Mouse (Mus musculus) hindbrain, embryonic 14.5 days (tissue): ENCODE measurements around the gene Ttc24. TPM values are rescaled to one million over a fixed set of nuclear protein-coding genes. Genes with fewer than 3 reads are reported as not detected.

Source experiments
- ATAC-seq: fragments of 200-750 bp; cut with Nextera tagmentation; 2 replicates; pipeline ENCODE4 v1.8.0; 2017; ENCODE audit warnings: moderate number of reproducible peaks, mild to moderate bottlenecking, moderate TSS enrichment, moderate library complexity; ENCODE audit not compliant: low FRiP score
- DNase-seq: peaks from one replicate; pipeline ENCODE4 v3.0.0-alpha.2; 2015; ENCODE audit warnings: low spot score
- H3K27ac ChIP-seq: fragments of 300-500 bp; sonication (generic); 2 replicates; pipeline ENCODE4 v1.5.1; 2014; ENCODE audit warnings: mild to moderate bottlenecking, moderate library complexity
- H3K27me3 ChIP-seq: fragments of 300-500 bp; sonication (generic); 2 replicates; pipeline ENCODE4 v1.6.1; 2014; ENCODE audit warnings: mild to moderate bottlenecking, low read length, mixed read lengths; ENCODE audit not compliant: control insufficient read depth, insufficient read depth
- H3K36me3 ChIP-seq: fragments of 300-500 bp; sonication (generic); replicated peaks from 2 replicates; pipeline ENCODE4 v1.6.1; 2014; ENCODE audit not compliant: control insufficient read depth, insufficient read depth
- H3K4me1 ChIP-seq: fragments of 300-500 bp; sonication (generic); replicated peaks from 2 replicates; pipeline ENCODE4 v1.6.1; 2014; ENCODE audit warnings: antibody characterized with exemption, low read length, mixed read lengths; ENCODE audit not compliant: control insufficient read depth, insufficient read depth
- H3K4me2 ChIP-seq: fragments of 300-500 bp; sonication (generic); replicated peaks from 2 replicates; pipeline ENCODE4 v1.6.1; 2014; ENCODE audit warnings: mild to moderate bottlenecking, moderate library complexity
- H3K4me3 ChIP-seq: fragments of 300-500 bp; sonication (generic); replicated peaks from 2 replicates; pipeline ENCODE4 v1.5.1; 2014; ENCODE audit warnings: mild to moderate bottlenecking, low read length
- H3K9ac ChIP-seq: fragments of 300-500 bp; sonication (generic); 2 replicates; pipeline ENCODE4 v1.6.1; 2014
- H3K9me3 ChIP-seq: fragments of 300-500 bp; sonication (generic); 2 replicates; pipeline ENCODE4 v1.6.1; 2016; ENCODE audit warnings: low read length; ENCODE audit not compliant: control insufficient read depth
- WGBS: fragments of 180-500 bp; shearing (Covaris S2); extraction: QIAGEN DNeasy Blood & Tissue Kit; methylation state at CpG from one replicate; pipeline ENCODE4 v1.1.7; 2014; 5-methylcytosine and 5-hydroxymethylcytosine counted together
- polyA plus RNA-seq: library from polyadenylated mRNA; unstranded; fragments of >200 nt; fragmentation: Nextera tagmentation; extraction: Ambion mirVana; gene quantifications from 2 replicates; pipeline ENCODE4 v1.2.1, GENCODE M21; 2014

Gene Ttc24
- polyA plus RNA-seq, 1 experiment from 2014 or later, result not detected

DNA sequence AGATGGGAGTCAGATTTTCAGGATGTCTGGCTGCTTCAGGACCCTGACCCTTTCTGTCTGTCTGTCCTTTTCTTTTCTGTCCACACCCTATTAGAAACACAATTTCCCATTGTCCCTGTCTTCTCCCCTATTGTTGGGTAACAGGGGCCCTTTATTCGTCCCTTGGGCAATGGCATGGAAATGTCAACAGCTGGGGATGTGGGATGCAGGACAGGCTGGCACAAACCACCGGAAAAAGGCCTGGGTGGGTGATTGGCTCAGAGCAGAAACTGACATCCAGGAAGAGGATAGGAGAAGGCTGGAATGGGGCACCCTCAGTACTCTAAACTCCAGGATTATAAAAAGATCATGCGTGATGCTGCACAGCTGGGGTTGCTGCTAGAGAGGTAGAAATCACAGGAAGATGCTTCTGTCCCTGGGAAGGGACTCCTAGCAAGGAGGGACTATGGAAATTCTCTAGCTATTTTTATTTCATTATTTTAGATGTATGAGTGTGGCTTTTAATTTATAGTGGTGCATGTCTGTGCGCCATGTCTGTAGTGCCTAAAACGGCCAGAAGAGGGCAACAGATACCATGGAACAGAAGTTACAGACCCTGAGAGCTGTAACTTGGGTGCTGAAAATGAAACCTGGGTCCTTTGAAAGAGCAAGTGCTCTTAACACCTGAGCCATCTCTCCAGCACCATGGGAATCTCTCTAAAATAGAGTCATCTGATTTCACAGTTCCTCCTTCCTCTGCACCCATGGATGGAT, 50.5 kb downstream of the Ttc24 start, which contains the start of gene Hapln2:
Gene Hapln2 (minus strand): TSS at position 150 of the 753 bp plus-strand sequence.
- WGBS, result 44% methylated on average over 5 of the region's 5 CpGs

DNA sequence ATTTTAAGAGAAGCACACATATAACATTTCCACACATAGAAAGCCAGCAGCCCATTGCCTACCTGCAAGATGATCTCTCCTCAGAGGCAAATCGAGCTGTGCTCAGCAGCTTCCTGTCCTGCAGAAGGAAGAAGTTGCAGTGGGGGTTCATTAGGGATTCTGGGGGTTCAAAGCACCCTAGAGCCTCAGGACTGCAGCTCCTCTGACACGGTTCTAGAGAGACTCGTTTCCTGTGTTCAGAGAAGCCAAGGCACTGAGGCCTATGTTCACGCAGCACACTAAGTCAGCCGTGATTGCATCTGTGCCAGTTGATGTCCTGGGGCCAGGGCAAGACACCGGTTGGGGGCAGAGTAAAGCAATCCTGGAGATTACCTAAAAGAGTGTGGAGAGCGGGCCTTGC, 51.3 kb downstream of the Ttc24 start:
- H3K4me3 ChIP-seq, result no peak overlapping the region
- H3K27me3 ChIP-seq, result peaks cover 57% of the 10 kb centered on the region
- DNase-seq, result no peak
- WGBS, result 66% methylated on average over 7 of the region's 7 CpGs
- ATAC-seq, result no peak
- H3K9me3 ChIP-seq, result no peaks in the 10 kb centered on the region
- no peak overlapping the region for H3K9ac ChIP-seq
- H3K27ac ChIP-seq, result no peak overlapping the region
- peaks cover 18% of the 10 kb centered on the region for H3K4me1 ChIP-seq
- H3K36me3 ChIP-seq, result no peaks in the 10 kb centered on the region
- no peak overlapping the region for H3K4me2 ChIP-seq

More for the DNA sequence above, 50.5 kb downstream of the Ttc24 start, which contains the start of gene Hapln2:
- H3K4me3 ChIP-seq, result no peak within 1 kb of the TSS
- ATAC-seq, result no peak
- H3K4me1 ChIP-seq, result peaks cover 13% of the 10 kb centered on the region
- H3K27ac ChIP-seq, result no peak within 1 kb of the TSS
- H3K9ac ChIP-seq, result no peak within 1 kb of the TSS
- H3K4me2 ChIP-seq, result no peak within 1 kb of the TSS
- peaks cover 49% of the 10 kb centered on the region for H3K27me3 ChIP-seq
- no peaks in the 10 kb centered on the region for H3K36me3 ChIP-seq
- no peak for DNase-seq
- no peaks in the 10 kb centered on the region for H3K9me3 ChIP-seq

DNA sequence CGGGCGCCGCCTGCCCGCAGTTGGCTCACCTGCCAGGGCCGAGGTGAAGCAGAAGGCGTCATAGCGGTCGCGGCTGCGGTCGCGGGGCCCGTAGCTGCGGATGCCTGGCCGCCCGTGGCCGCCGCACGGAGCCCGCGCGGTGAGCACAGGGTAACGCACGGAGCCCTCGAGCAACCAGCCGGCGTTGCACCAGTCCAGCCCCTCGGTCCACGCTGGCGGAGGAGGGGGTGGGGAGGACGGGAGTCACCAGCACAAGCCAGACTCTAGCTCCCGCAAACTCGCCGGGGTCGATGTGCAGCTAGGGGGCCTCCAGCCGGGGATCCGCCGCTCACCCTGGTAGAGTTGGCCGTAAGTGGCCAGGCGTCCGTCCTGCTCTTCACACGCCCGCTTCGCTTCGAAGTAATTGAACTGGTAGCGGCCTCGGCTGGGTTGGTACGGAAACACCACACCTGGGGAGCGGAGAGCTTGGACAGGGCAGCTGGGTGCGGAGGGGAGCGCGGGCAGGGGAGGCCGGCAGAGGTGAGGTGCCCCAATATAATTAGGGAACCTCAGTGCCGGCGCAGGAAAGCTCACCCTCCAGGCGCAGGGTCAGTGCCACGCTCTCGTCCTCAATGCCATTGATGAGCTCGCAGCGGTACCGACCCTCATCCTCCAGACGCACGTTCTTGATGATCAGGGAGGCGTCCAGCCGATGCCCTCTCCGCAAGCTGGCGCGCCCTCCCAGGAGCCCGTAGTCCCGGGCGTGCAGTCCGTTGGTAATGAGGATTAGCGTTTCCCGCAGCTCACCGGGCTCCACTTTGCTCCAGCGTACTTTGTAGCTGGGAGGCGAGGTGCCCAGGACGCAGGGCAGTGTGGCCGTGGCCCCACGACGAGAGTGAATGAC, 54.7 kb downstream of the Ttc24 start:
- Histone ChIP-seq H3K9ac (peak overlapping the region; percentile 52), H3K4me3 (peak overlapping the region; percentile 56), H3K27ac (no peak overlapping the region), H3K36me3 (no peaks in the 10 kb centered on the region), H3K4me1 (peaks cover 18% of the 10 kb centered on the region), H3K9me3 (no peaks in the 10 kb centered on the region), H3K27me3 (peaks cover 68% of the 10 kb centered on the region), H3K4me2 (peak overlapping the region; percentile 96)
- ATAC-seq (peak; percentile 75), DNase-seq (no peak)
- WGBS, result 1% methylated on average over 80 of the region's 81 CpGs

DNA sequence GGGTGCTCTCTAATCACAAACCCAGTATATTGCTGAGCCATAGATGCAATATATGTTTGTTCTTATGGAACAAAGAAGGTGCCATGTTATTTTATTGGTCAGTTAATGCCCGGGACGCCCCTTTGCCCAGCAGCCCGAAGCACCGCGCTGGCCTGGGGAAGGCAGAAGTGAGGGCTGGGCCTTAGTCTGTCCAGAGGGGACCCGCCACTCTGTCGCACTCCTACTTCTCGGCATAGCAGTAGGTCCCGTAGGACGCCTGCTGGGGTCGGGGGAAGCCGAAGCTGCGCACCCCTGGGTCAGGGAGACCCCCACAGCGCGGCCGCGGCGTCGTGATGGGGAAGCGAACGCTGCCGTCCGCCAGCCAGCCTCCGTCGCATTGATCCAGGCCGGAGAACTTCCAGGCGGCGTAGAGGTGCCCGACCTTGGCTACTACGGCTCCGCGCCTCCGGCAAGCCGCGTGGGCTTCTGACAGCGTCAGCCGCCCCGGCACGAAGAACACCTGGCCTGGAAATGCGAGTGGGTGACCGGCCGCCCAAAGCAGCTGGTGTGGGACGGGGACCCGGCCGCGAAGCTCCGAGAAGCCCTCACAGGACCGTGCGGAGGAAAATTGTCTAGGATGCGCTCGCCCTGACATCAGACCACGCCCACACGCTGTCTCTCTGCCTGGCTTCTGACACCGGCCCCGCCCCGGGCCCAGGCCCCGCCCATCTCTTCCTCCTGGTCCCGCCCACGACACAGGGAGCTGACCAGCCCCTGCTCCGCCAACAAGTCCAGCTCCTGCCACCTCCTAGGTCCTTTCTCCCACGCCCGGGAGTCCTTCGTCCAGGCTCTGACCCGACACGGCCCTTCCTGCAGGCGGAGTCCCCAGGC, 55.5 kb downstream of the Ttc24 start:
- no peak overlapping the region for H3K27ac ChIP-seq
- H3K27me3 ChIP-seq, result peaks cover 68% of the 10 kb centered on the region
- H3K36me3 ChIP-seq, result no peaks in the 10 kb centered on the region
- peaks cover 18% of the 10 kb centered on the region for H3K4me1 ChIP-seq
- 1% methylated on average over 57 of the region's 66 CpGs for WGBS
- H3K4me3 ChIP-seq, result peak overlapping the region; percentile 56
- H3K9ac ChIP-seq, result peak overlapping the region; percentile 52
- DNase-seq, result peak; percentile 69
- peak; percentile 89 for ATAC-seq
- no peaks in the 10 kb centered on the region for H3K9me3 ChIP-seq
- peak overlapping the region; percentile 96 for H3K4me2 ChIP-seq

Other genes starting within 250 kb of the Ttc24 start
- gene Sh2d2a, start 231.5 kb downstream of the Ttc24 start, polyA plus RNA-seq, result not detected in 2 replicates
- gene Prcc, start 192.7 kb downstream of the Ttc24 start, polyA plus RNA-seq, result 15.5 and 17.2 TPM in 2 replicates
- 163 and 179 TPM in 2 replicates for gene Hdgf, start 172.0 kb downstream of the Ttc24 start, polyA plus RNA-seq
- 50.0 and 53.5 TPM in 2 replicates for gene Mrpl24, start 158.8 kb downstream of the Ttc24 start, polyA plus RNA-seq
- 17.0 and 18.5 TPM in 2 replicates for gene Isg20l2, start 148.0 kb downstream of the Ttc24 start, polyA plus RNA-seq
- 15.8 and 18.1 TPM in 2 replicates for gene Rrnad1, start 147.6 kb downstream of the Ttc24 start, polyA plus RNA-seq
- 48.7 and 56.4 TPM in 2 replicates for gene Crabp2, start 129.6 kb downstream of the Ttc24 start, polyA plus RNA-seq
- gene Nes, start 107.2 kb downstream of the Ttc24 start, polyA plus RNA-seq, result 20.5 and 20.7 TPM in 2 replicates
- gene Bcan, start 78.1 kb downstream of the Ttc24 start, polyA plus RNA-seq, result 89.1 and 99.3 TPM in 2 replicates
- 0.41 and 0.67 TPM in 2 replicates for gene Hapln2, start 50.7 kb downstream of the Ttc24 start, polyA plus RNA-seq
- 29.8 and 30.4 TPM in 2 replicates for gene Gpatch4, start 35.2 kb downstream of the Ttc24 start, polyA plus RNA-seq
- 152 and 167 TPM in 2 replicates for gene Naxe, start 19.8 kb downstream of the Ttc24 start, polyA plus RNA-seq
- gene Iqgap3, start 3.7 kb upstream of the Ttc24 start, polyA plus RNA-seq, result 2.4 and 3.1 TPM in 2 replicates
- gene Mef2d, start 64.1 kb upstream of the Ttc24 start, polyA plus RNA-seq, result 20.4 and 22.4 TPM in 2 replicates
- gene Rhbg, start 176.4 kb upstream of the Ttc24 start, polyA plus RNA-seq, result 0.48 and 0.76 TPM in 2 replicates
- gene Gm38392, start 208.9 kb upstream of the Ttc24 start, polyA plus RNA-seq, result 0.37 TPM in 1 of 2 replicates, not detected in the other
- gene Tsacc, start 218.7 kb upstream of the Ttc24 start, polyA plus RNA-seq, result 5.8 and 8.5 TPM in 2 replicates
- gene Cct3, start 218.8 kb upstream of the Ttc24 start, polyA plus RNA-seq, result 455 and 498 TPM in 2 replicates
- 72.7 and 81.3 TPM in 2 replicates for gene Glmp, start 246.7 kb upstream of the Ttc24 start, polyA plus RNA-seq